Mouse (Mus musculus): ENCODE measurements around the gene 1600015I10Rik.

- TF ChIP-seq GATA1 (IDR thresholded peaks at IDR 0.05; ENCODE audit: low read length): no peak
- TF ChIP-seq TAL1 (IDR thresholded peaks at IDR 0.05; ENCODE audit: low read length): no peak
Measured at GRCm38 (mm10) chr6:48894938-48895818, 34.5 kb upstream of the 1600015I10Rik start.

Data from erythroblast, embryonic 14.5 days (primary cell).